Mouse (Mus musculus) stomach, embryonic 16.5 days (tissue): ENCODE data around the gene Gal3st1. TPM values are rescaled to one million over a fixed set of nuclear protein-coding genes. Genes with fewer than 3 reads are reported as not detected.

Source experiments
- ATAC-seq: fragments of 200-750 bp; cut with Nextera tagmentation; 2 replicates; pipeline ENCODE4 v1.8.0; 2017; ENCODE audit warnings: moderate number of reproducible peaks, moderate TSS enrichment; ENCODE audit not compliant: insufficient read depth, low FRiP score
- H3K27ac ChIP-seq: fragments of 300-500 bp; sonication (generic); 2 replicates; pipeline ENCODE4 v1.5.1; 2014; ENCODE audit warnings: low read length
- H3K27me3 ChIP-seq: fragments of 300-500 bp; sonication (generic); 2 replicates; pipeline ENCODE4 v1.6.1; 2014; ENCODE audit warnings: low read length, control low read depth, mixed read lengths; ENCODE audit not compliant: control insufficient read depth, insufficient read depth
- H3K36me3 ChIP-seq: fragments of 300-500 bp; sonication (generic); 2 replicates; pipeline ENCODE4 v1.6.1; 2014; ENCODE audit warnings: low read length; ENCODE audit not compliant: control insufficient read depth, insufficient read depth
- H3K4me1 ChIP-seq: fragments of 300-500 bp; sonication (generic); 2 replicates; pipeline ENCODE4 v1.6.1; 2014; ENCODE audit warnings: low read length, control low read depth, mixed read lengths; ENCODE audit not compliant: control insufficient read depth, insufficient read depth
- H3K4me2 ChIP-seq: fragments of 300-500 bp; sonication (generic); 2 replicates; pipeline ENCODE4 v1.6.1; 2014; ENCODE audit warnings: low read depth, low read length, mixed read lengths
- H3K4me3 ChIP-seq: fragments of 300-500 bp; sonication (generic); replicated peaks from 2 replicates; pipeline ENCODE4 v1.5.1; 2014; ENCODE audit warnings: mild to moderate bottlenecking, low read length
- H3K9ac ChIP-seq: fragments of 300-500 bp; sonication (generic); 2 replicates; pipeline ENCODE4 v1.6.1; 2014; ENCODE audit warnings: low read length
- H3K9me3 ChIP-seq: fragments of 300-500 bp; sonication (generic); replicated peaks from 2 replicates; pipeline ENCODE4 v1.6.1; 2016; ENCODE audit warnings: low read length, control low read depth; ENCODE audit not compliant: control insufficient read depth
- WGBS: fragments of 180-500 bp; shearing (Covaris S2); extraction: QIAGEN DNeasy Blood & Tissue Kit; methylation state at CpG from one replicate; pipeline ENCODE4 v1.1.7; 2014; 5-methylcytosine and 5-hydroxymethylcytosine counted together
- polyA plus RNA-seq: library from polyadenylated mRNA; unstranded; fragments of >200 nt; fragmentation: Nextera tagmentation; extraction: Ambion mirVana; gene quantifications from 2 replicates; pipeline ENCODE4 v1.2.1, GENCODE M21; 2015

The Gal3st1 gene
- polyA plus RNA-seq, 1 experiment from 2014 or later = 18.1 TPM

- H3K27me3 ChIP-seq = no peaks in the 10 kb centered on the region
- WGBS = 94% methylated on average over 6 of the region's 6 CpGs
- no peak within 1 kb of the TSS for H3K4me3 ChIP-seq
- ATAC-seq = no peak
- H3K27ac ChIP-seq = no peak within 1 kb of the TSS
- H3K4me2 ChIP-seq = no peak within 1 kb of the TSS
- no peak within 1 kb of the TSS for H3K9ac ChIP-seq
- peaks cover 34% of the 10 kb centered on the region for H3K36me3 ChIP-seq
- H3K4me1 ChIP-seq = no peaks in the 10 kb centered on the region
- no peaks in the 10 kb centered on the region for H3K9me3 ChIP-seq
Measured at GRCm38 (mm10) chr11:3976678-3977077, 6.8 kb upstream of the Gal3st1 start, which contains the start of gene 4930556J24Rik. Gene 4930556J24Rik (minus strand): TSS chr11:3976778.

GRCm38 (mm10) chr11:3978421-3978820 lies 5.0 kb upstream of the Gal3st1 start:
- WGBS = 89% methylated on average over 5 of the region's 5 CpGs
- no peak overlapping the region for H3K4me2 ChIP-seq
- H3K27ac ChIP-seq = no peak overlapping the region
- H3K4me3 ChIP-seq = no peak overlapping the region
- no peak overlapping the region for H3K9ac ChIP-seq
- no peaks in the 10 kb centered on the region for H3K9me3 ChIP-seq
- no peak for ATAC-seq
- peaks cover 24% of the 10 kb centered on the region for H3K36me3 ChIP-seq
- peaks cover 9% of the 10 kb centered on the region for H3K27me3 ChIP-seq
- H3K4me1 ChIP-seq = 0 out of 2 replicates have a peak, but pooled peaks cover 4% of the 10 kb centered on the region

GRCm38 (mm10) chr11:3981536-3981935 lies 1.9 kb upstream of the Gal3st1 start:
- Histone ChIP-seq H3K4me3 (no peak overlapping the region), H3K9me3 (no peaks in the 10 kb centered on the region), H3K27me3 (peaks cover 12% of the 10 kb centered on the region), H3K9ac (no peak overlapping the region), H3K27ac (no peak overlapping the region), H3K36me3 (peaks cover 7% of the 10 kb centered on the region), H3K4me2 (no peak overlapping the region), H3K4me1 (0 out of 2 replicates have a peak, but pooled peaks cover 4% of the 10 kb centered on the region)
- WGBS = 63% methylated on average over 6 of the region's 6 CpGs
- no peak for ATAC-seq

GRCm38 (mm10) chr11:3982275-3983209 lies 894 bp upstream of the Gal3st1 start:
- Histone ChIP-seq H3K9ac (peak overlapping the region; percentile 70), H3K4me3 (peak overlapping the region; percentile 52), H3K4me2 (peak overlapping the region; percentile 57), H3K27me3 (peaks cover 12% of the 10 kb centered on the region), H3K27ac (peak overlapping the region; percentile 84), H3K9me3 (no peaks in the 10 kb centered on the region), H3K36me3 (peaks cover 5% of the 10 kb centered on the region; the same call in 1 of the 2 replicates), H3K4me1 (0 out of 2 replicates have a peak, but pooled peaks cover 4% of the 10 kb centered on the region)
- WGBS = 52% methylated on average over 7 of the region's 7 CpGs
- ATAC-seq = peak; percentile 15; the same call in 1 of the 2 replicates

- Histone ChIP-seq H3K27ac (peak overlapping the region; percentile 84), H3K9me3 (no peaks in the 10 kb centered on the region), H3K9ac (peak overlapping the region; percentile 70), H3K27me3 (peaks cover 12% of the 10 kb centered on the region), H3K4me1 (0 out of 2 replicates have a peak, but pooled peaks cover 4% of the 10 kb centered on the region), H3K4me2 (peak overlapping the region; percentile 57), H3K4me3 (peak overlapping the region; percentile 52), H3K36me3 (peaks cover 2% of the 10 kb centered on the region; the same call in 1 of the 2 replicates)
- WGBS = 8% methylated on average over 15 of the region's 15 CpGs
- peak; percentile 77 for ATAC-seq
Measured at GRCm38 (mm10) chr11:3983863-3984745, 668 bp downstream of the Gal3st1 start.

GRCm38 (mm10) chr11:3989748-3990147 lies 6.3 kb downstream of the Gal3st1 start:
- ATAC-seq = no peak
- Histone ChIP-seq H3K27ac (no peak overlapping the region), H3K4me2 (no peak overlapping the region), H3K4me3 (no peak overlapping the region), H3K9me3 (no peaks in the 10 kb centered on the region), H3K9ac (no peak overlapping the region), H3K4me1 (no peaks in the 10 kb centered on the region), H3K27me3 (no peaks in the 10 kb centered on the region), H3K36me3 (no peaks in the 10 kb centered on the region)
- WGBS = 63% methylated on average over 3 of the region's 3 CpGs

- Histone ChIP-seq H3K9me3 (no peaks in the 10 kb centered on the region), H3K9ac (no peak overlapping the region), H3K4me2 (no peak overlapping the region), H3K27me3 (peaks cover 15% of the 10 kb centered on the region), H3K4me3 (no peak overlapping the region), H3K36me3 (no peaks in the 10 kb centered on the region; the same call in 1 of the 2 replicates), H3K4me1 (no peaks in the 10 kb centered on the region), H3K27ac (no peak overlapping the region)
- ATAC-seq = no peak
- WGBS = 72% methylated on average over 6 of the region's 6 CpGs
Measured at GRCm38 (mm10) chr11:3993132-3993531, 9.7 kb downstream of the Gal3st1 start.

GRCm38 (mm10) chr11:3993914-3994313 lies 10.5 kb downstream of the Gal3st1 start:
- Histone ChIP-seq H3K4me3 (no peak overlapping the region), H3K27ac (no peak overlapping the region), H3K27me3 (peaks cover 23% of the 10 kb centered on the region), H3K4me1 (0 out of 2 replicates have a peak, but pooled peaks cover 5% of the 10 kb centered on the region), H3K36me3 (no peaks in the 10 kb centered on the region; the same call in 1 of the 2 replicates), H3K9ac (no peak overlapping the region), H3K4me2 (no peak overlapping the region), H3K9me3 (no peaks in the 10 kb centered on the region)
- no peak for ATAC-seq
- WGBS = 86% methylated on average over 6 of the region's 6 CpGs
